Mouse (Mus musculus): ENCODE data around the gene 1700056E22Rik. TPM values are rescaled to one million over a fixed set of nuclear protein-coding genes. Genes with fewer than 3 reads are reported as not detected.

1700056E22Rik gene
- polyA plus RNA-seq, 1 experiment from 2014 or later, result 0.94 TPM

DNA sequence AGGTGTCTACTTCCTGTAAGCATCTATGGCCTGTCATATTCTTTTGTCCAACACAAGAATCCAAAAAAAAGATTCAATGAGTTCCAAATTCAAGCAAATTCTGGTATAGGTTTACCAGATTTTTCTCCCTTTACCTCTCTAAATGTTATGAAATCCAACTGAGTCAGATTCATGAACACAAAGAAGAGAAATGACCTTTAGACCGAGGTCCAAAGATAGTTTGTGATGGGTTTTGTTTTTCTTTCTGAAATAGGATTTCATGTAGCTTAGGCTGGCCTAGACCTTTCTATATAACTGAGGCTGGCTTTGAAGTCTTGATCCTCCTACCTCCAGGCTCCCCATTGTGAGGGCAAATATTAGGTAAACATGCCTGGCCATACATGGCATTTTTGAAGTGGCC is 27.8 kb upstream of the 1700056E22Rik start:
- H3K4me2 ChIP-seq (replicated peaks), result no peak overlapping the region
- no peak overlapping the region for H3K27ac ChIP-seq
- ATAC-seq, result no peak
- 89% methylated on average over 1 of the region's 1 CpGs for WGBS
- H3K36me3 ChIP-seq, result no peaks in the 10 kb centered on the region
- H3K4me1 ChIP-seq (replicated peaks), result peaks cover 17% of the 10 kb centered on the region
- no peaks in the 10 kb centered on the region for H3K27me3 ChIP-seq
- H3K9ac ChIP-seq (replicated peaks), result no peak overlapping the region
- H3K9me3 ChIP-seq, result no peaks in the 10 kb centered on the region
- no peak overlapping the region for H3K4me3 ChIP-seq (replicated peaks)

GRCm38 (mm10) chr1:184060828-184061734 is 27.0 kb upstream of the 1700056E22Rik start:
- Histone ChIP-seq H3K4me3 (replicated peaks) (no peak overlapping the region), H3K4me1 (replicated peaks) (peaks cover 9% of the 10 kb centered on the region), H3K9me3 (no peaks in the 10 kb centered on the region), H3K27ac (no peak overlapping the region), H3K4me2 (replicated peaks) (no peak overlapping the region), H3K9ac (replicated peaks) (no peak overlapping the region), H3K27me3 (no peaks in the 10 kb centered on the region), H3K36me3 (no peaks in the 10 kb centered on the region)
- 82% methylated on average over 4 of the region's 4 CpGs for WGBS
- no peak for ATAC-seq

DNA sequence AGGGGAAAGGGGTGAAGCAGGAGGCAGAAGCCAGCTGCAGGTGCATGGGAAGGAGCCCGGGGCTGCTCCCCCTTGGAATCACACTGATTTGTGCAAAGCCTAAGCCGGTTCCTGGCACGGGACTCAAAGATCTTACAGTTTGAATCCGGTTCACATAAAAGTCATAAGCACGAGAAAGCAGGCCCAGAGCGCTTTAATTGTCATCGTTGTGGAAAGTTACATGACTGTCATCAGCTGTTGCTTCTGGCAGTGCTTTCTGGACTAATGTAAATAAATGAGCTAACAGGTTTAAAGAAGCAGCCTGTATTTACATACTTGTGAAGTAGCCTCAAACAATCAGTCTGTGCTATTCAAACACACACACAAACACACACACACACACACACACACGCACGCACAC is 26.3 kb upstream of the 1700056E22Rik start:
- no peaks in the 10 kb centered on the region for H3K9me3 ChIP-seq
- H3K4me1 ChIP-seq (replicated peaks), result peaks cover 2% of the 10 kb centered on the region; the same call in 1 of the 2 replicates
- WGBS, result 78% methylated on average over 9 of the region's 9 CpGs
- no peak for ATAC-seq
- H3K9ac ChIP-seq (replicated peaks), result no peak overlapping the region
- no peak overlapping the region for H3K4me2 ChIP-seq (replicated peaks)
- H3K36me3 ChIP-seq, result no peaks in the 10 kb centered on the region
- H3K27me3 ChIP-seq, result no peaks in the 10 kb centered on the region
- H3K27ac ChIP-seq, result no peak overlapping the region
- no peak overlapping the region for H3K4me3 ChIP-seq (replicated peaks)

DNA sequence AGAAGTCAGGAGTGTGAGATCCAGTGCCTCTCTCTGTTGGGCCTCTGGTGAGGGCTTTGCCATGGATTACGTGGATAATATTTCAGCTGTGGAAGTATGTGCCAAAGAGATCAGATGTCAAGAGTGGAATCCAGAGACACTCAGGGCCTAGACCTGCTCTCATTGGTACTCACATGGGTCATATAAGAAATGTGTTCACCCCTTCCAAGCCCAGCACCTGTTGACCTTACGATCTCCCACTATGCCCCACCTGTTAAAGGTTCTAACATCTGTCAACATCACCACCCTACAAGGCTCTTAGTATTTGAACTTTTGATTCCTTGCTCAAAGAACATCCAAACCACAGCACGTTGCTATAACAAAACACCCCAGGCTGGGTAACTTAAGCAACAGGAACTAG is 25.7 kb upstream of the 1700056E22Rik start:
- H3K9ac ChIP-seq (replicated peaks), result no peak overlapping the region
- no peak overlapping the region for H3K4me3 ChIP-seq (replicated peaks)
- 90% methylated on average over 3 of the region's 3 CpGs for WGBS
- ATAC-seq, result no peak
- no peaks in the 10 kb centered on the region for H3K9me3 ChIP-seq
- H3K4me2 ChIP-seq (replicated peaks), result no peak overlapping the region
- H3K4me1 ChIP-seq (replicated peaks), result no peaks in the 10 kb centered on the region
- no peak overlapping the region for H3K27ac ChIP-seq
- no peaks in the 10 kb centered on the region for H3K36me3 ChIP-seq
- H3K27me3 ChIP-seq, result no peaks in the 10 kb centered on the region

DNA sequence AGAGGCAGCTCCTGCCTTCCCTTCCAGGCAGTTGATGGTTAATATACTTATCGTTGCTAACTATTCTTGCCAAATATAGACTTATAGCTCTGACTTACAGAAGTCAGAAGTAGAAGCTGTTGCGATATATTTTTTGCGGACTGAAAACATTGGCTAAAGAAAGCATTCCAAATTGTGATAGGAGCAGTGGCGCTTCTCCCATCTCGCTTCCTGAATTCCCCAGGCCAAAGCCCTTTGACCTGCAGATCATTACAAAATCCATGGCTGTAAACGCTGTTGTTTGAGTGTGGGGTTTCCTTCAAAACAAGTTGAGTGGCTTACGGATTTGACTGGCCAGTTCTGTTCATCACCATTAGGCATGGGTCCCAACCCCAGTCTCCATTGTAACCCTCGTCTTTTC is 24.1 kb upstream of the 1700056E22Rik start:
- 91% methylated on average over 8 of the region's 8 CpGs for WGBS
- Histone ChIP-seq H3K4me1 (replicated peaks) (no peaks in the 10 kb centered on the region), H3K9ac (replicated peaks) (no peak overlapping the region), H3K36me3 (no peaks in the 10 kb centered on the region), H3K9me3 (no peaks in the 10 kb centered on the region), H3K27me3 (no peaks in the 10 kb centered on the region), H3K4me3 (replicated peaks) (no peak overlapping the region), H3K27ac (no peak overlapping the region), H3K4me2 (replicated peaks) (no peak overlapping the region)
- ATAC-seq, result no peak

DNA sequence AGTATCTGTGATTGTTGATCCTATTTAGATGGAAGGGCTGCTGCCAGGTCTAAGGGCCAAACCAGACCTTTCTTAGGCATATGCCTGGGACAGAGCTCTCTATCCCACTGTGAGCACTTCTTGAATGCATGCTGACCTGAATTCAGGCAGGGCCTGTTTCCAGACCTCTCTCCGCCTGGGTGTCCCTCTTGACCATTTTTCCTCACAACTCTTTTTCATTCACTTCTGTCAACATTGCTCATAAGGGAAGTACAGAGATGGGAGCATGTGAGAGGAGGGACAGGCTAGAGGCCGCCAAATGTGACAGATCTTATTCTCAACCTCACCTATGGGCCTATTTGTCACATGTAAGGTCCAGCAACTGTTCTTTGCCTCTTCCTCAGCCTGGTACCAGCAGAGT is 20.1 kb upstream of the 1700056E22Rik start:
- no peak overlapping the region for H3K27ac ChIP-seq
- no peaks in the 10 kb centered on the region for H3K36me3 ChIP-seq
- H3K9ac ChIP-seq (replicated peaks), result no peak overlapping the region
- H3K4me3 ChIP-seq (replicated peaks), result no peak overlapping the region
- 86% methylated on average over 2 of the region's 2 CpGs for WGBS
- H3K4me2 ChIP-seq (replicated peaks), result no peak overlapping the region
- no peaks in the 10 kb centered on the region for H3K9me3 ChIP-seq
- H3K27me3 ChIP-seq, result no peaks in the 10 kb centered on the region
- no peak for ATAC-seq
- H3K4me1 ChIP-seq (replicated peaks), result peaks cover 5% of the 10 kb centered on the region; the same call in 1 of the 2 replicates

DNA sequence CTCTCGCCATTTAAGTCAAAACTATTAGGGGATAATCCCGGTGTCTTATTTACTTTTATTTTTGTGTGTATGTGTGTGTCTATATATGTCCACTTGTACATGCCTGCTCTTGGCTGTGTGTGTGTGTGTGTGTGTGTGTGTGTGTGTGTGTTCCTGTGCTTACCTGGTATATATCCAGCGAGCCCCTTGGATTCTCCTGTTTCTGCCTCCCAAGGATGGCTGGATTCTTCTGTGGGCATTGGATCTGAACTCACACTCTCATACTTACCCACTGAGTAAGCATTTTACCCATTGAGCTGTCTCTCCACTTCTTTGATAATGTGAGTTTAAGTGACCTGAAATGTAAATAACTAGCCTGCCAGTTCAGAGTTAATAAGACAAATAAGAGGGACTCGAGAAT is 19.6 kb upstream of the 1700056E22Rik start:
- no peaks in the 10 kb centered on the region for H3K9me3 ChIP-seq
- 90% methylated on average over 4 of the region's 4 CpGs for WGBS
- no peak overlapping the region for H3K9ac ChIP-seq (replicated peaks)
- no peaks in the 10 kb centered on the region for H3K27me3 ChIP-seq
- no peaks in the 10 kb centered on the region for H3K36me3 ChIP-seq
- H3K4me1 ChIP-seq (replicated peaks), result peaks cover 5% of the 10 kb centered on the region; the same call in 1 of the 2 replicates
- H3K4me2 ChIP-seq (replicated peaks), result no peak overlapping the region
- H3K4me3 ChIP-seq (replicated peaks), result no peak overlapping the region
- ATAC-seq, result no peak
- H3K27ac ChIP-seq, result no peak overlapping the region

GRCm38 (mm10) chr1:184053141-184053540 is 19.0 kb upstream of the 1700056E22Rik start:
- no peak overlapping the region for H3K4me2 ChIP-seq (replicated peaks)
- H3K36me3 ChIP-seq, result no peaks in the 10 kb centered on the region
- no peak overlapping the region for H3K9ac ChIP-seq (replicated peaks)
- peaks cover 5% of the 10 kb centered on the region; the same call in 1 of the 2 replicates for H3K4me1 ChIP-seq (replicated peaks)
- no peak overlapping the region for H3K27ac ChIP-seq
- no peaks in the 10 kb centered on the region for H3K27me3 ChIP-seq
- no peak for ATAC-seq
- no peaks in the 10 kb centered on the region for H3K9me3 ChIP-seq
- H3K4me3 ChIP-seq (replicated peaks), result no peak overlapping the region
- WGBS, result 82% methylated on average over 4 of the region's 4 CpGs

DNA sequence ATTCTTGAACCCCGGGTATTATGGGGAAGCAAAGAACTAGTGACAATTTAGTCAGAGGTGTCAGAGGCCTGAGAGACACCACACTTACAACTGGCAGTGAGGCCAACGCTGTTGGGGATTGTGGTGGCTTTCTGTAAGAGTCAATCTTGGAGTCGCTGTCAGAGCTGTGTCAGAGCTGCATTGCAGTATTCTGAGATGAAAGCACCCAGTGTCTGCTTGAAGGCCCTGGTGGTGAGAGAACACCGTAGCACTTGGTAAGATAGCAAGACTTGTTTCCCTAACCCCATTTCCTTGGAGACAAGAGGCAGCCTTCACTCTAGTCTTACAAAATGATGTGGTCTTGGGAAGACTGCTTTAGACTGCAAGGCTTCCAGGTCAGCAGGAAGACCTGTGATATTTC is 18.2 kb upstream of the 1700056E22Rik start:
- WGBS, result 85% methylated on average over 4 of the region's 4 CpGs

GRCm38 (mm10) chr1:184051824-184052223 is 17.7 kb upstream of the 1700056E22Rik start:
- H3K9ac ChIP-seq (replicated peaks), result no peak overlapping the region
- H3K4me3 ChIP-seq (replicated peaks), result no peak overlapping the region
- H3K4me2 ChIP-seq (replicated peaks), result no peak overlapping the region
- H3K9me3 ChIP-seq, result no peaks in the 10 kb centered on the region
- H3K27me3 ChIP-seq, result no peaks in the 10 kb centered on the region
- peaks cover 5% of the 10 kb centered on the region; the same call in 1 of the 2 replicates for H3K4me1 ChIP-seq (replicated peaks)
- ATAC-seq, result no peak
- 50% methylated on average over 6 of the region's 6 CpGs for WGBS
- no peaks in the 10 kb centered on the region for H3K36me3 ChIP-seq
- no peak overlapping the region for H3K27ac ChIP-seq

More for the DNA sequence above, 18.2 kb upstream of the 1700056E22Rik start:
- no peak overlapping the region for H3K4me2 ChIP-seq (replicated peaks)
- H3K4me1 ChIP-seq (replicated peaks), result peaks cover 5% of the 10 kb centered on the region; the same call in 1 of the 2 replicates
- no peak for ATAC-seq
- no peaks in the 10 kb centered on the region for H3K36me3 ChIP-seq
- no peaks in the 10 kb centered on the region for H3K27me3 ChIP-seq
- no peak overlapping the region for H3K9ac ChIP-seq (replicated peaks)
- no peak overlapping the region for H3K4me3 ChIP-seq (replicated peaks)
- H3K9me3 ChIP-seq, result no peaks in the 10 kb centered on the region
- no peak overlapping the region for H3K27ac ChIP-seq

GRCm38 (mm10) chr1:184051286-184051685 is 17.2 kb upstream of the 1700056E22Rik start:
- Histone ChIP-seq H3K36me3 (no peaks in the 10 kb centered on the region), H3K27ac (no peak overlapping the region), H3K9ac (replicated peaks) (no peak overlapping the region), H3K4me3 (replicated peaks) (no peak overlapping the region), H3K4me2 (replicated peaks) (no peak overlapping the region), H3K27me3 (no peaks in the 10 kb centered on the region), H3K4me1 (replicated peaks) (peaks cover 5% of the 10 kb centered on the region; the same call in 1 of the 2 replicates), H3K9me3 (no peaks in the 10 kb centered on the region)
- 85% methylated on average over 1 of the region's 1 CpGs for WGBS
- no peak for ATAC-seq

- WGBS, result 85% methylated on average over 10 of the region's 10 CpGs
Measured at GRCm38 (mm10) chr1:184048675-184049418, 14.7 kb upstream of the 1700056E22Rik start.

More at GRCm38 (mm10) chr1:184048675-184049418, 14.7 kb upstream of the 1700056E22Rik start:
- Histone ChIP-seq H3K36me3 (no peaks in the 10 kb centered on the region), H3K9ac (replicated peaks) (no peak overlapping the region), H3K4me1 (replicated peaks) (peaks cover 5% of the 10 kb centered on the region; the same call in 1 of the 2 replicates), H3K27ac (no peak overlapping the region), H3K4me2 (replicated peaks) (no peak overlapping the region), H3K4me3 (replicated peaks) (no peak overlapping the region), H3K9me3 (no peaks in the 10 kb centered on the region), H3K27me3 (no peaks in the 10 kb centered on the region)
- ATAC-seq, result no peak

Data from midbrain, embryonic 13.5 days (tissue).